Mouse (Mus musculus) G1E (cell line): ENCODE data around the gene Cdk5rap1. TPM values are rescaled to one million over a fixed set of nuclear protein-coding genes. Genes with fewer than 3 reads are reported as not detected.
A peak's percentile ranks its signal among the peaks of the same experiment; 100 is the strongest.

ENCODE experiments used
- ATAC-seq: 2 replicates; pipeline ENCODE4 v1.8.0; 2016; ENCODE audit warnings: mild to moderate bottlenecking; ENCODE audit not compliant: insufficient number of reproducible peaks, poor library complexity, low FRiP score, severe bottlenecking; ENCODE audit errors: extremely low read depth
- DNase-seq: peaks from one replicate; pipeline ENCODE4 v3.0.0; 2012; ENCODE audit warnings: low spot score
- H3K27me3 ChIP-seq: 2 replicates; pipeline ENCODE4 v1.6.1; 2012; ENCODE audit warnings: mild to moderate bottlenecking, low read length, inconsistent platforms; ENCODE audit not compliant: insufficient read depth
- H3K36me3 ChIP-seq: replicated peaks from 2 replicates; pipeline ENCODE3; 2012; ENCODE audit warnings: mild to moderate bottlenecking, inconsistent platforms
- H3K4me1 ChIP-seq: 2 replicates; pipeline ENCODE4 v1.6.1; 2012; ENCODE audit warnings: low read depth, low read length, inconsistent platforms, mixed read lengths; ENCODE audit not compliant: insufficient read depth
- H3K4me3 ChIP-seq: 2 replicates; pipeline ENCODE4 v1.5.1; 2012; ENCODE audit warnings: low read depth, mild to moderate bottlenecking, inconsistent platforms, low read length, moderate library complexity, mixed read lengths
- H3K9me3 ChIP-seq: replicated peaks from 2 replicates; pipeline ENCODE4 v1.6.1; 2012; ENCODE audit warnings: inconsistent platforms
- CTCF ChIP-seq: IDR thresholded peaks from 2 replicates; pipeline ENCODE4 v1.5.1; 2012; ENCODE audit warnings: low read depth, low read length, inconsistent platforms, mixed read lengths
- GATA1 ChIP-seq: IDR thresholded peaks from 2 replicates; pipeline ENCODE4 v1.6.1; 2012; ENCODE audit warnings: borderline replicate concordance, low read length, inconsistent platforms, mixed read lengths
- GATA2 ChIP-seq: IDR thresholded peaks from 2 replicates; pipeline ENCODE4 v1.6.1; 2012; ENCODE audit warnings: low read depth, low read length, inconsistent platforms, borderline replicate concordance
- POLR2AphosphoS5 ChIP-seq: IDR thresholded peaks from 2 replicates; pipeline ENCODE4 v1.6.1; 2012; ENCODE audit warnings: low read depth, low read length, inconsistent platforms; ENCODE audit not compliant: insufficient replicate concordance
- TAL1 ChIP-seq: conservative IDR thresholded peaks from 2 replicates; pipeline ENCODE4 v1.6.1; 2012; ENCODE audit warnings: low read depth, low read length, inconsistent platforms, mixed read lengths
- polyA plus RNA-seq: library from polyadenylated mRNA; stranded (reverse); fragments of >175 nt; gene quantifications from 2 replicates; pipeline ENCODE4 v1.2.3, GENCODE M21; 2012
- total RNA-seq, 2 experiments: library from RNA; stranded (forward) in 1 of 2; stranded (reverse) in 1 of 2; fragments of 200-1000 nt in 1 of 2; fragments of >200 nt in 1 of 2; fragmentation: Nextera tagmentation in 1 of 2; gene quantifications; 2 replicates each; pipeline ENCODE4 v1.2.3; 2014 to 2017

Cdk5rap1 gene
- total RNA-seq (2014; fragmentation: Nextera tagmentation) (20.0 and 24.8 TPM in 2 replicates), total RNA-seq (2017) (21.7 and 21.8 TPM in 2 replicates), polyA plus RNA-seq (0.81 and 1.2 TPM in 2 replicates)

DNA sequence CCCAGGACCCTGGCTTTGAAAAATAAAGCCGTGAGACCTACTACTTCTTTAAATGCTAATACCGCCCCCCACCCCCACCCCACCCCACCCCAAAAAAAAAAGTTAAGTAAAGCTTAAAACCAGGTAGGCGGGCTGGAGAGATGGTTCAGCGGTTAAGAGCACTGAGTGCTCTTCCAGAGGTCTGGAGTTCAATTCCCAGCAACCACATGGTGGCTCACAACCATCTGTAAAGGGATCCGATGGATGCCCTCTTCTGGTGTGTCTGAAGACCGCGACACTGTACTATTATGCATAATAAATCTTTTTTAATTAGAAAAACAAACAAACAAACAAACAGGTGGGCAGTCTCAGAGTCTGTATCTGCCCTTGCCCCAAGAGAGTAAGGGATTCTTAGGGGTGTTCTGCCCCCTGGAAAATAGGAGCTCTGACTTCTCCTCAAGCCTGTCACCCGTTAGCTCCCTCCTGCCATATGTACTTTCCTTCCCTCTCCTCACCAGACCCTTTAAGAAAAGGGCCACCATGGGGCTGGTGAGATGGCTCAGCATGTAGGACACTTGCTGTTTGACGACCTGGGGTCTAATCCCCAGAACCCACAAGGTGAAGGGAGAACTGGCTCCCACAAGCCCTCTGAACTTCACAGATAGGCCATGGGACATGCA is at the start of gene Cdk5rap1:
Gene Cdk5rap1 (minus strand): TSS at position 169 of the 659 bp plus-strand sequence.
- H3K36me3 ChIP-seq: peaks cover 27% of the 10 kb centered on the region
- no peaks in the 10 kb centered on the region for H3K9me3 ChIP-seq
- no peak for TF ChIP-seq POLR2AphosphoS5
- no peak for TF ChIP-seq GATA2
- TF ChIP-seq GATA1: no peak
- H3K4me1 ChIP-seq: peaks cover 34% of the 10 kb centered on the region
- ATAC-seq (no peak), DNase-seq (no peak)
- H3K4me3 ChIP-seq: peak within 1 kb of the TSS; percentile 81
- peaks cover 28% of the 10 kb centered on the region for H3K27me3 ChIP-seq

DNA sequence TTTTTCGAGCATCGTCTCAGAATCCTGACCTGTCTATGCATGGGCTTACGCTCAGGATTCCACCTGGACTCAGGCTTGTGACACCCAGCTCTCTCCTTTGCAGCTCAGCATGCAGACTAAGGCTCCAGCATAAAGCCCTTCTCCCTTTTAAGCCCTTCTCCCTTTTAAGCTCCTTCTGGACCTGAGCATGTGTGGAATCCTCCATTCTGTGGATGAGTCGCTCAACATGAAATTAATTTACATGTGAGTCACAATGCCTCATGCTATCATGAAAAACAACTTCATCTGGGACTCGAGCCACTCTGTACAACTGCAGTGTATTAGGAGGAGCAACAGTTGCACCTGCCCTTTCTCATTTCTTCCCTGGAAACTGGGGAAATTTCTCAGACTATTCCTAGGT is 49.4 kb upstream of the Cdk5rap1 start:
- H3K4me1 ChIP-seq: no peaks in the 10 kb centered on the region; the same call in none of the 2 replicates
- H3K36me3 ChIP-seq: no peaks in the 10 kb centered on the region
- peaks cover 30% of the 10 kb centered on the region for H3K27me3 ChIP-seq
- no peak for ATAC-seq
- no peak overlapping the region for H3K4me3 ChIP-seq
- TF ChIP-seq POLR2AphosphoS5 (no peak), GATA2 (no peak), GATA1 (no peak), TAL1 (no peak), CTCF (no peak)
- peaks cover 2% of the 10 kb centered on the region for H3K9me3 ChIP-seq
- no peak for DNase-seq

DNA sequence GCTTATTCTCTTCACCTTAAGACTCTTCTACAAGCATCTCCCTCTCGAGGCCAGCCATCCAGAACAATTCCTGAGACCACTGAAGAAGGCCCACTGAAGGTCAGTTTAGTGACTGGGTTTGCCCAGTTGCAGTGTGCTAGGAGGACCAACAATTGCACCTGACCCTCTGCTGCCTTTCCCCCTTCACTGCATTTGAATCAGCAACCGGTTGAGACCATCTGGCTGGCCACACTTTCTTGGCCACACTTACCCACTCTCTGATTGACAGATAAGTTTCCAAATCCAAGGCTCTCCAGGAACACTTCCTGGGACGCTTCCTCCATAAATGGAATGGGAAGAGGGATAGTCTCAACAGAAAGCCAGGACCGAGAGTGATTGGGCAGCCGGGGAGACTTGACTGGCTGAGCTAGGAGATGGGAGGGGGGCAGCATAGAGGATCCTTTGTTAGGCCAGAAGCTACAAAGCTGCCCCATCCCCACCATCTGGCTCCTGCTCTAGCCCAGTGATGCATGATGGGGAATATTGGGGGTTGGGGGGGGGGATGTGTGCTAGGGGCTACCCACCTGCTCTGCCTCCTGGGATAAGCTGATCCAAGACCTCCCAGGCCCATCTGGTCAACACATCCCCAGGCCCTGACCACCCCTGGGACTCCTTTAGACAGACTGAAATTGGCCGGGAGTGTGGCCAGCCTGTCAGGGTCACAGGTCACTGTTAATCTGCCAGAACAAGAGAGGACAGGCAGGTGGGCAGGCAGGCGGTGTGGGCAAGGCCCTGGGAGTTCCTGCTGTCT is 48.3 kb upstream of the Cdk5rap1 start:
- Histone ChIP-seq H3K27me3 (peaks cover 22% of the 10 kb centered on the region), H3K9me3 (peaks cover 2% of the 10 kb centered on the region), H3K4me3 (no peak overlapping the region), H3K36me3 (no peaks in the 10 kb centered on the region), H3K4me1 (no peaks in the 10 kb centered on the region; the same call in 1 of the 2 replicates)
- ATAC-seq (no peak), DNase-seq (no peak)
- TF ChIP-seq CTCF (no peak), POLR2AphosphoS5 (no peak), GATA1 (no peak), GATA2 (no peak), TAL1 (no peak)

DNA sequence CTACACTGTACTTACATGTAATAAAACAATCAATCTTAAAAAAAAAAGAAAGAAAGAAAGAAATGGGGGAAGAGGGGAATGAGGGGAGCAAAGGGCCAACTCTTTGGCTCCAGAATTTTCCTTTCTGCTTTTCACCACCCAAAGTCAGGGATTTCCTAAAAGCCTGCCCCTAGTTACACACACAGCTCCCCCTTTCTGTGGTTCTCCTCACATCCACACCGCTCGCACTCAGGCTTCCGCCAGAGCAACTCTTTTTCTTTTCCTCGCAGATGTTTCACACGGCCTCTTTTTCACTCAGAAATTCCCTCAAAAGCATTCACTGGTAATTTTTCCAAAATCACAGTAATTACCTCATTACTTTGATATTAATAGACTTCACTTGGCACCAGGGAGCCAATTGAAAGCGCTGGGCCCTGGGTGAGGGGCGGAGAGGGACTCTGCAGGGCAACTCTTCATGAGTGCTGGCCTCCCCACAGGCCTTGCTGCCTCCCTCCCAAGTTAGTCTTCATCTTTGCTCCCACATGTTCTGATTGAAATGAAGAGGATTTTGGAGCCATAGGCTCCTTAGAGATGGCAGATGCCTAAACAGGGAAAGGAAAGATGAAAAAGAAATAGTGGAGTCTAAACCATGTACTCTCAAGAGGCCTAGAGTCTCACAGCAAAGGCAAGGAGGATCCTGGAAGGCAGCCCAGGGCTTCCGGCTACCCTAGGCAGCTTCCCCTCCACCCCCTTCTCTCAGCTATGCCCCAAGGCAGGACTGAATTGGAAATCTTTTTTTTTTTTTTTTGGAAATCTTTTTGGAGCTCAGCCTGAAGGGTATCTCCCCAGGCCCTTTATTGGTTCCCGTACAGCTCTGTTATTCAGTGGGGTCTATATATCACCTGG is 47.1 kb upstream of the Cdk5rap1 start:
- no peak for ATAC-seq
- Histone ChIP-seq H3K36me3 (no peaks in the 10 kb centered on the region), H3K9me3 (no peaks in the 10 kb centered on the region), H3K4me1 (no peaks in the 10 kb centered on the region; the same call in 1 of the 2 replicates), H3K4me3 (no peak overlapping the region), H3K27me3 (peaks cover 18% of the 10 kb centered on the region)
- TF ChIP-seq GATA1 (no peak), POLR2AphosphoS5 (no peak), TAL1 (no peak), GATA2 (no peak), CTCF (no peak)
- DNase-seq: no peak

DNA sequence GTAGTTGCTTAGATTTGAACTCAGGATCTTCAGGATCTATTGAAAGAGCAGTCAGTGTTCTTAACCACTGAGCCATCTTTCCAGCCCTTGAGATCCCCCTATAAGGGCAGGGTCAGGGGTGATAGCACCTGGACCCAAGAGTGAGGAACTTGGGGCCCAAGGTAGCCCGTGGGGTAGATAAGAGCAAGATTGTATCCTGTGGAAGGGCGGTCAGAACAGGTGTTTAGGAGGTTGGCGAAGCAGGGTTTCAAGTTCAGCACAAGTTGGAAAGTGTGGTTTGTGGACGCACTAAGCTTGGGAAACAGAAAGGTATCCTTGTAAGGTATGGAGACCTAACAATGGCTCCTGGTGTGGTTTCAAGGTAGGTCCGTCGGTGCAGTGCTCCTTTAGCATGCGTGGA is 45.2 kb upstream of the Cdk5rap1 start:
- no peaks in the 10 kb centered on the region for H3K9me3 ChIP-seq
- H3K4me3 ChIP-seq: no peak overlapping the region
- peaks cover 18% of the 10 kb centered on the region for H3K27me3 ChIP-seq
- H3K4me1 ChIP-seq: no peaks in the 10 kb centered on the region; the same call in 1 of the 2 replicates
- DNase-seq (no peak), ATAC-seq (no peak)
- TF ChIP-seq GATA2: no peak
- no peak for TF ChIP-seq POLR2AphosphoS5
- TF ChIP-seq CTCF: no peak
- TF ChIP-seq TAL1: no peak
- no peak for TF ChIP-seq GATA1
- no peaks in the 10 kb centered on the region for H3K36me3 ChIP-seq
